Mouse (Mus musculus) adrenal gland (tissue): ENCODE data around the gene Gng7.

ENCODE experiments used
- intact Hi-C: fragments of 180-260 bp; cut with DNase I; formaldehyde crosslinking; loops from one replicate; pipeline ENCODE4 v1.15.1; 2025

The Gng7 gene

DNA sequence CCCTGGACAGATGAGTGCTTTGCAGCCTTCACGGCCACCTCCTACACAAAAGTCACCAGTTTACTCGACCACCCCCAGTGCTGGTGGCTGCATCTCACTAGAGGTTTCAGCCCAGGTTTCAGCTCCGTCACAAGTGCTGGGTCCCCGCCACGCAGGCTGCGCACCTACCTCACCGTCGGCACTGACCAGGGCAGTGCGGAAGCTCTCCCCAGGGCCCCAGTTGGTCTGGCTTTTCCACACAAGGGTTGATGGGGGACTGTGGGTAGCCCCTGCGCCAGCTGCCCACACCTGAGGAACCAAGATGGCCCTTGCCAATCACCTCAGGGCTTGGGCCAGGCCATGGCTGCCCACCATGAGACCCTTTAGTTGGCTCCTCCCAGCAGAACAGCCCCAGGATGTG lies 111.5 kb downstream of the Gng7 start:
- intact Hi-C loops: no loop called here

DNA sequence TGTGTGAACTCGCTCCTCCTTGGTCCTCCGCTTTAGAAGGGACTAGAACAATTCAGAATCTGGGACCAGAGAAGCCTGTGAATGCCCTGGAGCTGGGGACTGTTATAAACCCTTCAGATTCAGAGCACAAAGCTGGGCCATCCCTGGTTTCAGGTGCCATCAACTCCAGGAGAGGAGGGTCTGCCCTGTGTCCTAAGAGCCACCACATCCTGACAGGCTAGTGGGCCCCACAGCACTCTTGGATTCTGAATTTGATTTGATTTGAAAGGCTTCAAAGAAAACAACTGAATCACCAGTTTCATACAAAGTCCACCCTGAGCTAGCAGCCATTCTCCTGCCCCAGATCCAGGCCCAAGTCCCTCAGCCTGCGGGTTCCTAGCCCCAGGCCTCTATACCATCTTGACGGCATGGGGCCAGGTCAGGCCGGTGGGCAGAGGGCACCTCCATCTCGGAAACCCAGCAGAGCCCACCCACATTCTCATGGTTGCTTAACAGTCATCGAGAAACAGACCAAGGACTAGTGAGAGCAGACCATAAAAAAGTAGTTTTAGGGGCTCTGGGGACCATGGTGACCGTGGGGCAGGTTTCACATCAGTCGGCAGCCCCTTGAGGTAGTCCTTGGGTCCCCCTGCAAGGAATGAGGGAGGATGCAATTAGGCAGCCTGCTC lies 112.3 kb downstream of the Gng7 start:
- intact Hi-C loops: no loop called here

DNA sequence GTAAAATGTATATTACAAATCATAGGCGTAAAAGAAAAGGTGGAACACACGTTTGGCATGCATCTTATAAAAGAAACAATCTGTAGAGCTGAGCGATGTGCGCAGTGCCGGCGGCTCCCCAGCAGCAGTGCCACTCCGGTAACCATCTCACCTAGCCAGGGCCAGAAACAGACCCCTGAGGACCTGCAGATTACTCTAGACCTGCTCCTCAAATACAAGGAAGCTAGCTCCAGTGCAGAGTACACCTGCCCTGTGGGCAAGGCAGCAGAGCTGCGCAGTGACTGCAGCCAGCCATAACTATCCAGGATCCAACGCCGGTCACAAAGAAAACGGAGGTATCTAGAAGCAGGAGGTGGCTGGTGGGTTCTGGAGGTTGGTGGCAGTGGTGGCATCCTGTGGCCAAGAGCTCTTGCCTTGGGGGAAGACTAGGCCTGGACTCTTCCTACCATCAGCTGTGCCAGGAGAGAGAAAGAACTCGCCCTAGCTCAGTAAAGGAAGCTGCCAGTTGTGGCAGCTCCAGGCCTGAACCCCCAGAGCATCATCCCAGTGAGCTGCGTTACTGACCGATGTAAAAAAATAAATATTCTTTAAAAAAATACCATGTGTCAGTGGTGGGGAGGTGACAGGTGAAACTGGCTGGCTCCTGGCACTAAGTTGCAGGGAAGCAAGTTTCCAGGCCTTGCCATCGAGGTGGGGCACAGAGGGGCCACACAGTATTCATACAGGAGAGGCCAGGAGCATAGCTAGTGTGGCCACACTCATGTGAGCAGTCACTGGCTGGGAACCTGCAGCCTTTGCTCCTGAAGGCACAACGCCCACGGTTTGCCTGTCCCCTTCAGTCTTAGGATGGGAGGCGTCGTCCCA lies 113.1 kb downstream of the Gng7 start:
- intact Hi-C loops: no loop called here

DNA sequence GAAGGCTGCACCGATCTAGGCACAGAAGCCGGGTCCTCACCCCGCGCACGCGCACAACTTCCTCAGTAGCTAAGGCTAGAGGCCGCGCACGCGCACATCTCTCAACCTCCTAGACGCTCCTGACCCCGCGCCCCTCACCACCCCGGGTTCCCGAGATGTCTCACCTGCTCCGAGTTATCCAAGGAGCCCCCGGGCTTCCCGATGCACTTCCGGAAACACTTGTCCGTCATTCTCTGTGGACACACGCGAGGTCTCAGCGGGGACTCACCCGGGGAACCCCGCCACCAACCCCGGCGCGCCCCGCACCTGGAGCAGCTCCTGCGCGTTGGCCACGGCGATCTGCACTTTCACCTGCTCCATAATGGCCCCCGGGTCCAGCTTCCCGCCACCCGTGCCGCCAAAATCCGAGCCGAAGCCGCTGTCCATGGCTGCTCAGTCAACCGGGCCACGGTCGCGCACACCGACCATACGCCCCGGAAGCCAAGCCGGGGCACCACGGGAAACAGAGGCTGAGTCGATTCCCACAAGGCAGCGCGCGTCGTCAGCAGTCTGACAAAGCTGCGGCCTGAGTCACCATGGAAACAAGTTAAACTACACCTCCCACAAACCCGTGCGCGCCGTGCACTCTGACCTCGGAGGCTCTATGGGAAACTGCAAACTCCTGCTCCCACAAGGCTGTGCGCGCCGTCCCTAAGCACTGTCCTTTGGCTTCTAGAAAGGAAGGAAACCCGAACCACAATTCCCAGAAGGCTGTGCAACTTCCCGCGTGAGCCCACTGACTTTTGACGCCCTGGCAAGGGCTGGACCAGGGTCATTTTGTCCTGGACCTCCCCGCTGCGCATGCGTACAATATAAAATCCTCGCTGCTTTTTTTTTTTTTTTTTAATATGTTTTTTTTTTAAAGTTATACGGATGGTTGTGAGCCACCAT lies 114.2 kb downstream of the Gng7 start, which contains the start of gene Timm13:
Gene Timm13 (minus strand): TSS at position 652 of the 930 bp plus-strand sequence.
- intact Hi-C loops: no loop called here

DNA sequence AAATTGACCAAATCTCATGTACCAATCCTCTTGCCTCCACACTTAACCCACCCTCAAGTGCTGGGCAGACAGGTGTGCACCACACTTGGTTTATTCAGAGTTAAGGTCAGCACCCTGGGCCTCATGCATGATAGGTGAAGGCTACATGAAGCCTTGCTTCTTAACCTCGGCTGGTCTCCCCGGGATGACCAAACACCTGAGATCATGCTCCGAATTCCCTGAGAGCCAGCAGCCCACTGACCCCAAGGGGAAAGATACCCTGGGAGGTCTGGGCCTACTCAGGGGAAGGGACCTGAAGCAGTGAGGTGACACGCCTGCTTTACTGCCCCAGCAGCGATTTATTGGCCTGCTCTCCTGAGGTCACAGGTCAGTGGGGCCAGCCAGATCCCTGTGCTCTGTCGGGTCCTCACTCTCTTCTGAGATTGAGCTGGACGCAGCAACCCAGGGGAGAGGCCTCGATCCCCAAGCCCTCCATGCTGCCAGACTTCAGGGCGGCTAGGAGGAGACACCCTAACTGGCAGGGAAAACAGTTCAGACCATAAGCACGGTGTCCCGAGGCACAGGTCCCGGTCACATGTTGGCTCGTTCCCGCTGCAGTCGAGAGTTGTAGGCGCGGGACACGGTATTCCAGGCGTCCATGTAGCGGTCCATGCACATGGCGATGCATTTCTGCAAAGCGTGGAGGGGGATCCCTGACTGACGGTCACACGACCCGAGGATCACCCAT lies 115.0 kb downstream of the Gng7 start:
- intact Hi-C loops: no loop called here

DNA sequence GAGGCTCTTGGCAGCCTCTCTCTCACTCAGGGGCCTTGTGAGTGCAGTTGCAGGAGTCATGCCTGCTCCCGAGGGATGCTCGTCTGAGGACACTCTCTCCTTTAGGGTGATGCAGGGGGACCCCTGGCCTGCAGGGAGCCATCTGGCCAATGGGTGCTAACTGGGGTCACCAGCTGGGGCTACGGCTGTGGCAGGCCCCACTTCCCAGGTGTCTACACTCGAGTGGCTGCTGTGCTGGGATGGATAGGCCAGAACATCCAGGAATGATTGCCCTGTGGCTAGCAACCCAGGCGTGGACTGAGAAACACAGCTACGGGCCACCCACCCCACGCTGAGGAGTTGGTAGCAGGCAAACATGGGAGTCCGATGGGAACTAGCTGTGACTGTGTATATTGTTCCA lies 115.7 kb downstream of the Gng7 start:
- intact Hi-C loops: no loop called here
